Mouse (Mus musculus) frontal cortex, postnatal 10 days (tissue): ENCODE data around the gene Pxdc1.

ENCODE experiments used
- DNase-seq, 2 experiments: peaks; one replicate each; pipeline ENCODE4 v3.0.0; 2022; ENCODE audit warnings: low spot score in 2 of 2, mixed read lengths in 1 of 2

The Pxdc1 gene

DNA sequence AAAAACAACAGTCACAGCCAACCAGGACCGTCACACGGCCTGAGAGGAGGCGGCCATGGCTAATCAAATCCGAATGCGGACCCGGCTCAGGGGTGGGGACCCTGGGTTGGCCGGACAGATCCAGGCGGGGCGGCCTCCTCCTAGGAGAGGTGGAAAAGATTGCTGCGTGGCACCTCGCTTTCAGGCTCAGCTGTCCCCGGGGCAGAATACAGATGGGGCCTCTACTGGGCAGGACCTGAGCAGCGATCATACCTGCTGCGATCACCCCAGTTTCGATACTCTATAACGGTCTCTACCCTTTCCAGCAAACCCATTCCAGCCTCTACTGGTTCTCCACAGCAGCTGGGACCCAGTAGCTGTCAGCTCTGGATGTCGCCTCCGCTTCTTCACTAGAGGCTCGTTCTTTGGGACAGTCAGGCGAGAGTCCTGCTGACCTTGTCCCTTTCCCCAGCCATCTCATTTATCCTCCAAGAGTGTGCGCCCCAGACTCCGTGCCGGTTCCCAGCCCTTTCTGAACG lies 1.8 kb downstream of the Pxdc1 start:
- DNase-seq, result no peak

DNA sequence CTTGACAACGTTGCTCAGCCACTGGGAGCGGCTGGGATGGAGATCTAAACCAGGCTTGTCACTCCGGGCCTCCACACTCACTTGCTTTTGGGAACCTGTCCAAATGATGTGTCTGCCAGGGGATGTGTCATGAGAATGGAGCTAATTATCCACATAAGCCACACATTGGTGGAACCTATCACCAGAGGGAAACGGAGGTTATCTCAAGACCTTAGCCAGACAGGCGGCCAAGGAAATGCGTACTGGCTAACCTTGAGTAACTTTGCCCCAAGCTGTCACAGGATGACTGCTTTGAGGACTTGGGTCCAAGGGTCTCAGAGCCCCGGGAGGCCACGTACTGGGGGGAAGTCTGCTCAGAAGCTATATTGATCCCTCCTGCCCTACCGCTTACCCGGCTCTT lies 2.3 kb downstream of the Pxdc1 start:
- DNase-seq, result no peak

DNA sequence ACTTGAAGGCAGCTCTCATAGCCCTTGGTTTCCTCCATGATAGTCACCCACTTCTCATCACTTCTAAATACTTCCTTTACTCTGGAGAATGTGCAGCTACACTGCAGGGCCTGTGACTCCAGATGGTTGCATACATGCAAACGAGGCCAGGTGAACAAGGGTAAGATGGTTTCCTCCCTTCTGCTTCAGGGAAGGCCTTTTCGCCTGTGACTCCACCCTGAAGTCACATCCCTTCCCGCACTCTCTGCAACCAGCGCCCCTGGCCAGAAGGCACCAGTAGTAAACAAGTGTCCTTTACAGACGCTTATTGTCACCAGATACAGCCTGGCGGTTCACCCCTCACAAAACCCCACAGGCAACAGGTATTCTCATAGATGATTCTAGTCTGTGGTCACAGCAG lies 2.9 kb downstream of the Pxdc1 start:
- DNase-seq, result no peak

DNA sequence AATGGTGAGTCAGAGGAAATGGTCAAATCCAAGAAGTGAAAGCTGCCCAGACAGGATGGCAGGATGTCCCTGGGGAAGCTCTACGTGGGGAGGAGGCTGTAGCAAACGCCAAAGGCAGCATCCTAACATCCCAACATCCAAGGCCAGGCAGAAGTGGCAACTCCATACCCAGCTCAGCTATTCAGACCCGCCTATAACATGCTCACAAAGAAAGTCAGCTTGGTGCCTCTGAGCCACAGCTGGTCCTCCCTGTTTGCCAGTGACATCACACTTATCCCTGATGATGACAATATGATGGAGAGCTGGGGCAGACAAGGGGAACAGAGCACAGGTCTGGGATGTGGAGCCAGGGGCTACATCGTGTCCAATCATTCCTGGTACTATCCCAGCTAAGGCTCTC lies 5.5 kb downstream of the Pxdc1 start:
- DNase-seq, result no peak

DNA sequence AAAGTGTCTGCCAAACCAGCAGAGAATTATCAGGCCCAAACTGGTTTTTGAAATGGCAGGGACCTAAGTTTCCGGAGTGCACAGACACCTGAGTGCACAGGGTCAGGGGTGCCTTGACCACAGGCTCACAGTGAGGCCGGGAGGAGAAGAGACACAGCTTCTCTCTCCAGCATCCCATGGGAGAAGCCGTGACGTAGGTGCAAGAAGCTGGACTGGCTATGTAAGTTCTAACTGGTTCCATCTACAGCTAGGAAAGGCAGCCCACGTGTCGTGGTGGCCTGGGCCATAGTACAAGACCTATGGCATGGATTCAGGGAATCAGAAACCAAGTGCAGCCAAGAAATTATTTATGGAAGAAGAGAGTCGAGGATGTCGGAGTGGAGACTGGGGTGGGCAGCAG lies 6.1 kb downstream of the Pxdc1 start:
- no peak for DNase-seq

DNA sequence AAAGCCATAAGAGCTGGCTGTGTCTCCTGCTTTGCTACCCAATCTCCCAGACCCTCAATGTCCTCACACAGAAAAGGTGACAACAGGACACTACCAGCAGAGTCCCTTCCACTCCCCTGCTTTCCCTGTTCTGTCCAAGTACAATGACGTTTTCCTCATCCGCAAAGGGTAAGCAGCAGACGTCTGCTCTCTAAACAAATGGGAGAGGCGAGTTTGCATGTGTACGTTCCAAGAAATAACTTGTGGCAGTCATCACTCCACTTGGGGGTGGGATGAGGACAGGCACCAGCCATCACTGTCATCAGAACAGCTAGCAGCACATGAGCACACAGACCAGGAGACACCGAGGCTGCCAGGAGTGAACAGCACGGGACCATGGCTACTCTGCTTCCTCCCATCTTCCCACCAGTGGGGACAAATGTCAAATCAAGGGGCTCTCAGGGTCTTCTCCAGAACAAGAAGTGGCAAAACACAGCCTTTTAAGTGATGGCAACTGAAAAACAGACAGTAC lies 7.0 kb downstream of the Pxdc1 start:
- no peak for DNase-seq

DNA sequence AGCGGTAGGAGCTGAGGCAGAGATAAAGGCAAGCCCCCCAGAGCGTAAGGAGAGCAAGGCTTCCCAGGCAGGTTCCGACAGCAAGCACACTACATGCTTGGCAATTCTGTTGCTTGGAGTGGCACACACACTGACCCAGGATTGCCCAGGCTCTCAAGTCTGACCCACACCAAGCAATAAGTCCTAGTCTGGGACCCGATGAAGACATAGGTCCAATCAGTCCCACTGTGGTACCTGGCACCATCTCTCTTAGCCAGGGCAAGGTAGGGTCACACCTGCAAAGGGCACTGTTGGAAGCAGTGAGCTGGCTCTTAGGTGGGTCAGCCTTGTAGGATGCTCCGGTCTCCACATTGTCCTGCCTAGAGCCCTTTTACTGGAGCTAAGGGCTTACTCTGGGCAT lies 7.8 kb downstream of the Pxdc1 start:
- DNase-seq, result no peak

DNA sequence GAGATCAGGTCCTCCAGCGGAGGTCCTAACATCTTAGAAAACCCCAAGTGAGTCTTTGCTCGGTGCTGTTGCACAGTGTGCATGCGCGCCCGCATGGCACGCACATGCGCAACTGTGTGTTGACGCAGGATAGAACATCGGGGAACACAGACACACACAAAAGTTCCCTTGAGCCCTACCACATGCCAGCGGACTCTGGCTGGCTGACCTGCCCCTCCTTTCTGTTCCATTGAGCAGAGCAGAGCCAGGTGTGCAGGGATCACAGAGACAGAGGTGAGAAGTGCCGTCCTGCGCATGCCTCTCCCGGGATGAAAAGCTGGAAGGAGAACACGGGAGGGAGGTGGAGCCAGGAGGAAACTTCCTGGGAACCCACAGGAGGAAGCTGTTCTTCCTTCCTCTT lies 8.9 kb downstream of the Pxdc1 start:
- no peak for DNase-seq

DNA sequence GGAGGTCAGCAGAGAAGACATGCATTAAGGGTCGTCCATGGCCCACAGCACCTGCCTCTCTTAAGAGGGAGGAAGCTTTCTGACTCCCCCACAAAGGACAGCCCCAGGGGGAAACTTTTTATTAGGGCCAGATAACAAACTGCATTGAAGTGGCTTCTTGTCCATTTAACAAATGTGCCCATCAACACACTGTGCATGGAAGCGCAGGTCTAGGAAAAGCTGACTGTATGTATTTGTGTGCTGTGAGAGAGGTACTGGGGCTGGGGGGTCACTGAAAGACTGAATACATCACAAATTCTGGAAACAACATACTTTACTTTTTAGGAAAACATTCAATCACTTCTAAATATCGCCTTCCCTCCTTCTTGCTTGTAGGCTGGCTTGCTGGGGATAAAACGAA lies 9.4 kb downstream of the Pxdc1 start:
- DNase-seq, result no peak

DNA sequence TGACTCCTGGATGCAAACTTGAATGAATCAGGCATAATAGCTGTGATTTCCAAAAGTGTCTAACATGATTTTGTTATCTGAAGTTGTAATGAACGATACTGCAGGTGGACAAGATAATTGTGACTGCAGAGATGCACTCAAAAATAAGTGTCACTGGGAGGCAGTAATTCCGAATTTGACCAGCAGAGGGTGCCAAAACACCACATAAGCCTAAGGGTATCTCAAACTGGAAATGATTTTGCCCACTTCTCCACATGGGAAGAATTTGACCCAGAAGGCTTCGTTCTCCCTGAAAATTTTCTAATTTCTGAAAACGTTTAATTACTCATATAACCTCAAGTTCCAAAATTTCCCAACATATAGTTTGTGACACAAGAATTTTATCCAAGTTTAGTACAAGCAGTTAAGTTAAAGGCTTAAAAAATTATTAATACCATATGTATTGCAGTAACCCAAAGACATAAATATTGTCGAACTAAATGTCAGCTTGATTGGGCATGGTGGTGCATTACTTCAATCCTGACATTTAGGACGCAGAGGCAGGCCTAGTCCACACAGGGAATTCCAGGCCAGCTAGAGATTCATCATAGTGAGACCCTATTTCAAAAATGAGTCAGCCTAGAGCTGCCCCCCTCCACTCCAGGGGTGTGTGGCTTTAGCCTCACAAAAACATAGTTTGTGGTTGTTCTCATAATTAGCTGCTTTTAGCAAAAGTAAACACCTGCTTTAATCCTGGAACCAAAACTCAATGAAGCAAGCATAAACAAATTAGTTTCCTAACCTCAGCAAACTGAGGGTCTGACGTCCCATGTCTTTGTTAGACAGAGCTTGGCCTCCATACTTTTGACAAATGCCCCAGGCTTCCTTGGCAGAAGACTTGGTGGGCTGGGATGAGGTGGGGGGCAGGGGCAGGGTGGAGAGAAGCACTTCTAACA lies 10.1 kb downstream of the Pxdc1 start:
- peak in 1 of 2 experiments; percentile 52 for DNase-seq

DNA sequence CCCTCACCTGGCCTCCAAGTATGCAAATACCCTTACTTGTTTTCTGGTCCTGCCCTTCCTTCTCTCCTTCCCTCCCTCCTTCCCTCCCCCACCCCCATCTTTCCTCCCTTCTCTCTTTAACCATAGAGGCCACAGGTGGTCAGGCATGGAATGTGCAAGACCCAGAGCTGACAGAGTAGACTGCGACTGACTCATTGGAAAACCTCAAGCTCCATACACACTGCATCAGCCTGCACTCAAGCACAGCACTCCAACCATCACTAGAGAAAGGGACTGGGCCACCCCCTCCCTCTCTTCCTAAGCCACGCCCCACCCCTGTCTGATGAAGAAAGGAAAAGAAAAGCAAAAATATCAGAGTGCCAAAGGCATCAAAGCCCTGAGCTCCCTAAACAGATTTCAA lies 12.2 kb downstream of the Pxdc1 start:
- DNase-seq, result no peak

DNA sequence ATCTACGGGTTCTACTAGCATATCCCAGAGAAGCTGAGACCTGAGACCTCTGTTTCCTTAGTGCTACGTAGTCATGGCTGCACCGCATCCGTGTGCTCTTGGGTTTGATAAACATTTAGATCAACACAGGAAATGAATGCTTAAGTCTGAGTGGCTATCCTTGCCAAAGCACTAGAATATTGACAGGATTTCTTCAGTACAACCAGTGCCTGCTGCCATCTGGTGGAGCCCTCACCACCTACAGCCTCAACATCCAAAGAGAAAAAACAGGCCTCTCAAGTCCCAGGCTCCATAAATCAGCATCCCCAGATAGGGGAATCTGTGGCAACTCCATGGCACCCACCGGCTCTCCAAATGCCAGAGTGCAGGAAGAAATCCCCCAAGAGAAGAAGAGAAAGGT lies 17.3 kb downstream of the Pxdc1 start:
- DNase-seq, result peak; percentile 60 to 78

DNA sequence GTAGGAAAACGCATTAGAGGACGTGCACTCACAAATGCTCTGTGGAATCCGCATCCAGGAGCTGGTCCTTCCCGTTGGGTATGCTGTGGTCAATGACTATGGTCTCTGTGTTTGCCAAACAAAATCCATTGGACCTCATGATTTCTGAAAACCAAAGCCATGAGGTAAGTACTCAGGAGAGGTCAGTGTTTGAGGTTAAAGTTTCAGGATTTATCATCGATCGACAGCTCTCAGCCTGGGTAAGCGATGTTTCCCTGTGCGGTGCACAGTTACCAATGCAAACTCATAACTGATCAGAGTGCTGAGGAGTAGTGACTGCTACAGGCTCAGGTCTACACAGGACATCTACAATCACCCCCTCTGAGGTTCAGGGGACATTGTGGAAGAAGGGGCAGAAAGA lies 23.0 kb downstream of the Pxdc1 start:
- DNase-seq, result no peak

DNA sequence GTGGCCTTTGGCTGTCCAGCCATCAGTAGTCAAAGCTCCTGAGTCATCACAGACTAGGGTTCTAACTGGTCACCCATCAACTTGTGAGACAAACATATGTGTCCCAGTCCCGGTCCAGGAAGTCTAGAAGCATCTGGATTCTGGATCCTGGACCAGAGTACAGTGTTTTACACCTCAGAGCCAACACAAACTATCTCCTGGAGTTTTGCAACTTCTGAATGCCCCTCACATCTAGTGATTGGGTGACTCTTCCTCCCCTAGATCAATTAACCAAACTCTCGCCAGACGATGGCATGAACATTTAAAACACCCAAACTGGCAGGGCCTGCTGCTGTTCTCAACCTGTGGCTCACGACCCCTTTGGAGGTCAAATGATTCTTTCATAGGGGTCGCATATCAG lies 23.5 kb downstream of the Pxdc1 start:
- DNase-seq, result no peak

DNA sequence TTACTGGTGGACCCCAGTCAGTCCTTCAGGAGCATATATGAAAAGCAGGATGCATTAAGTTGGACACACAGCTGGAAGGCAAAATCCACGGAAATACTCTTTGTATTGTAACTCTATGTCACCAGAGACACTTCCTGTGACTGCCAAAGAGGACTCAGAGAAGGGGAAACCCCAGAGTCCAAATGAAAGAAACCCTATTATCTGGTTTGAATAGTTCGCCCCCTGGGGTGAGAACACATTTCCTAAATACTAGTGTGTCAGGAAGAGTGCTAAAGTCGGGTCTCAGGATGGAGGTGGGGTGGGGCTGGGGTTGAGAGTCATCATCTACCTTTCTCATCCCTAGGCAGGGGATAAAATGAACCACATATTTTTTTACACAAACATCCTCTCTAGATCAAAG lies 25.8 kb downstream of the Pxdc1 start:
- DNase-seq, result no peak

DNA sequence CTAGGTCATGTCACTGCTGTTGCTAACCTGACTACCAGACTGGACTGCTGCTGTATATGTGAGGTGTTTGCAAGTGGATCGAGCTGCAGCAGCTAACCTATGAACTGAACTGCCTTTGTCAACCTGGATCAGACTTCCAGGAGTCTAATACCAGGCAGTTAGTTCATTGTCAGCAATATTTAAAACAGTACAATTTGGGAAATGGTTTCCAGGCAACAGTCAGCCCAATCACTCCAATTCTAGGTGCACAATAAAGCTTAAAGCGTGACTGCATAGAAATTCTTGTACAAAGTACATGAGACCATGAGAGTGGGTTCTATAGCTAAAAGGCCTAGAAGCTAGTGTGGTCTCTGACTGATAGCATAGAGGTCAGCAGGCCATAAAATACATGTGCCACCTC lies 28.9 kb downstream of the Pxdc1 start:
- DNase-seq, result no peak

DNA sequence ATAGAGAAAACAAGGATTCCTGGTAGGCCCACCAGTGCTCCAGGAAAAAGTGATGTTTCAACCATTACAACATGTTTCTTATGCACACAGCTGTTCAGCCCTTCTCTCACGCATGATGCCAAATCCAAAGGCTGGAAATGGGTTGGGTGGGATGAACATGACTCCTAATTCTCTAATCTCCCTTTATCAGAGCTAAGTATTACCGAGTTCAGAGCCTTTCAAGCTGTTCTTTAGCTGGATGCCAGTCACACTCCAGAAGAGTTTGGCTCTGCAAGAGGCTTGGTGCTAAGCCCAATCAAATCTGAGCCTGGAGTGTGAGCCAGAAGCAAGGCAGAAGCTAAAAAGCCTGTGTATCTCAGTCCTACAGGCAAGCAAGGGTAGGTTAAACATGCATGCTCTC lies 40.9 kb downstream of the Pxdc1 start:
- DNase-seq, result no peak

DNA sequence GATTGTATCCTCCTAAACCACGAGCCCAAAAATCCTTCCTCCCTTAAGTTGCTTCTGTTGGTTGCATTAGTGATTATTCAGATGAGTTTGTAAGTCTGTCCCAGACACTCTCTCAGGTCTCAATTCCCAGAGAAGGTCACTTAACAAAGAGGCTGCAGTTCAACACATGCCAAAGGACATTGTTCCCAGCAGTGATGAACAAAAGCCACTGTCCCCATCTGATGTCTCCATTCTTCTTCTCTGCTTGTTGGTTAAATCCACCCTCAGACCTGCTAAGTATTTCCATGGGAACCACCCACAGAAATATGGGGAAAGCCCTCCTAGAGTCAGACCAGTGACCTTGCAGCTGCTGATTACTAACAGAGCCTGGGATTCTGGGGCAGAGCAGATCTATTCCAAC lies 43.6 kb downstream of the Pxdc1 start:
- no peak for DNase-seq

DNA sequence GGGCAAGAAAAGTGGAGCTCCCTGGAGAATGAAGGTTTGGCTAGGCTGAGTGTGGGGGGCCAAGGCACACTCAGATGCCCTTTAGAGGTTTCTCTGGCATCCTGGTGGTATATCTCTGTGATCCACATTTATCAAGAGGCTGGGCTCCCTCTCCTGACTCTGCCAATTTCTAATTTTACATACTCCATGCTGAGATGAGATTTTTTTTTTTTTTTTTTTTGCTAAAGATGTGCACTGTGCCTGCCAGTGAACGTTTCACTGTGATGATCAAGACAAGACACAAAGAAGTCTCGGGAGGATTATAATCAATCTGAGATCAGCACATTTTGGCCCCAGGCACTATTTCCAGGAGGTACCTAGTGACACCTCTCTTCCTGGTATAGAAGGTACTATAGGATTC lies 46.2 kb downstream of the Pxdc1 start:
- DNase-seq, result no peak

DNA sequence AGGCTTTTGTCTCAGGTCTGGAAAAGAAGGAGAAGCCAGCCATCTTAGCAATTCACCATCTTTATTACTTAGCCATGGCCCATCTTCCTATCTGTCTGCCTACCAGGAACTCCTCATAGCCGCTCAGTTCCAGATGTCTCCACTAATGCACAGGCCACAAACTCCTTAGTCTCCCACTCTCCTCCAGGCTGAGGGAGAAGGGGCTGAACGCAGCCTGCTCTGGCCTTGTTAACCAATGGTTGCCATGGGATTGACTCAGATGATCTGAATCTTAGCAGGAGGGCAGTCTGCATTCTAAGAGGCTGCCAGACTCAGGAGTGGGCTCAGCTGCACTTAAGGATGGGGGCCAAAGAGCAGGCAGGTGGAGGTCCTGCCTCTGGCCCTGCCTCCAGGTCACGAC lies 47.4 kb downstream of the Pxdc1 start:
- DNase-seq, result no peak

DNA sequence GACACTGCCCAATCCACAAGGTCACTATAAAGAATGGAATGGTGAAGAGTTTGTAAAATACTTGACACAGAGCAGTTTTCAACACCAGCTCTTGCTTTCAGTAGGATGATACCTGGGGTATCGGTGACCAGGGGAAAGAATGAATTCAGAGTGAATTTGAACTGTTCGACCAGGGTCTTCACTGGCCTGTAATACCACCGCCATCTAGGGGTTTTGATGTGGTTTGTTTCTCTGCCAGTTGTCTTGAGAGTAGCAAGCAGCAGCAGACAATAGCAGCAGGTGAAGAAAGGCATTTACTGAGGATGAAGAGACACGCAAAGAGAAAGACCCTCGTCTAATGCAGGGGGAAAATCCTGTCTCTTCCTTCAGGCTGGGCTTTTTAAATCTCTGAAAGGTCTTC lies 48.1 kb downstream of the Pxdc1 start:
- DNase-seq, result no peak

DNA sequence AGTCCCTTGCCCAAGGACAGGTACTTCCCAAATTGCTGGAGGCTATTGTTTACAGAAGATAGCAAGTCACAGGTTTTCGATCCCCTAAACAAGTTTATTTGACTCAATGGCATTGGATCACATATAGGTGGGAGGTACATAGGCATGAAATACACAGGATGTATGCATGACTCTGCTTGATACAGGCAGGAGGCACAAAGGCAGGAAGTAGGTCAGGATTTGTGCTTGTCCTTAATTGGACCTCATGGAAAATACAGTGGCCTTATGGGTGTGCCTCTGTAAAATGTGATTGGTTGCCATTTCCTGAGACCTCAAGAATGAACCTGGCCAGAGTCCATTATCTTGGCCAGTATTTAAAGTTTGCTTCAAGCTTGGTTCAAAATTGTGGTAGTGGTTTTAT lies 48.9 kb downstream of the Pxdc1 start:
- DNase-seq, result no peak

DNA sequence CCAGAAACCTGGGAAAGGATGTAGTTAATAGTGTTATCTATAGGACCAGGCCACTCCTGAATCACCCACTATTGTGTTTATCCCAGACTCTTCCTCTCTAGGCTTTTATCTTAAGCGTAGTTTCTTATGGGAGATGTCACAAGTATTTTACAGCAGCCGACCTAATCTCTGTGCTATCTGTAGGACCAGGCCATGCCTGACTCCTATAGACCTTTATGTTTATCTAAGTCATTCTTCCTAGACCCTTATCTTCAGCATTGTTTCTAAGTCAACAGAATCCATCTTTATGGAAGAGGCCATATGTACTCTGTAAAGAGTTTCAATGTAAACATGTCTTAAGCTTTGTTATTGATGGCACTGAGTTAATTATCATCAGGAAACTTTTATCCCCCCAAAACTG lies 50.5 kb downstream of the Pxdc1 start:
- DNase-seq, result no peak

DNA sequence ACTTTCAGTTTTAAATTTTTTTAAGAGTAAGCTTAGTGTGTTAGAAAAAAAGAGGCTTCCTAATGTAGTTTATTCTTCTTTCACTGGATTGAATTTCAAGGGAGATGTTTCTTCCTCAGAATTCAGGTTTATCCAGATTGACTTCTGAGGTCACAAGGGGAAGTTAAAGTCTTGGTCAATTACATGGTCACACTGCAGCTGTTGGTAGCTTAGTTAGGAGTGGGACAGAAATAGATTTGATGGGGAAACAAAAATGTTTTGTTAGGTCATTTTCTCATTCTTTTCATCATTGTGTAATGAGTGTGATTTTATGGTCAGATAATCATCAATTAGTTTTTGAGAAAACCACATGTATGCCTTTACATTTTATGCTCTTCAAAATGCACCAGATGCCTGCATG lies 56.5 kb downstream of the Pxdc1 start:
- no peak for DNase-seq
